Mouse (Mus musculus) MEL (cell line): ENCODE measurements around the gene Hspa5. TPM values are rescaled to one million over a fixed set of nuclear protein-coding genes. Genes with fewer than 3 reads are reported as not detected.
A peak's percentile ranks its signal among the peaks of the same experiment; 100 is the strongest.
"Not testable (repeated sequence)": the region's sequence is repeated elsewhere in the genome, so short reads cannot be mapped to it uniquely, and the experiment has no call there.

Experiments used
- DNase-seq: peaks from one replicate; pipeline ENCODE4 v3.0.0; 2011; ENCODE audit warnings: low read depth, low spot score
- H3K27ac ChIP-seq: 2 replicates; pipeline ENCODE4 v1.5.1; 2012; ENCODE audit warnings: low read depth, mild to moderate bottlenecking, control low read depth, low read length, moderate library complexity; ENCODE audit not compliant: control insufficient read depth
- H3K27me3 ChIP-seq, 2 experiments: fragments of 150-350 bp in 1 of 2; sonication (generic) in 1 of 2; 2 replicates each; pipeline ENCODE4 v1.6.1; 2012; ENCODE audit warnings: low read length in 2 of 2, mild to moderate bottlenecking in 2 of 2, improper control_type of control experiment in 1 of 2, moderate library complexity in 1 of 2; ENCODE audit not compliant: insufficient read depth in 2 of 2, control insufficient read depth in 1 of 2
- H3K36me3 ChIP-seq, 2 experiments: 2 replicates each; pipeline ENCODE4 v1.6.1; 2012 to 2014; ENCODE audit warnings: low read length in 2 of 2, improper control_type of control experiment in 1 of 2, inconsistent platforms in 1 of 2, mild to moderate bottlenecking in 1 of 2; ENCODE audit not compliant: insufficient read depth in 2 of 2, control insufficient read depth in 1 of 2
- H3K4me1 ChIP-seq, 2 experiments: fragments of 150-350 bp in 1 of 2; sonication (generic) in 1 of 2; 2 replicates each; pipeline ENCODE4 v1.6.1; 2012; ENCODE audit warnings: low read length in 2 of 2, improper control_type of control experiment in 1 of 2, mild to moderate bottlenecking in 1 of 2; ENCODE audit not compliant: insufficient read depth in 2 of 2, control insufficient read depth in 1 of 2
- H3K4me3 ChIP-seq, 2 experiments: fragments of 150-350 bp in 1 of 2; sonication (generic) in 1 of 2; 2 replicates each; pipeline ENCODE4 v1.5.1; 2012; ENCODE audit warnings: low read depth in 2 of 2, low read length in 2 of 2, mild to moderate bottlenecking in 2 of 2, moderate library complexity in 2 of 2, control low read depth in 1 of 2, improper control_type of control experiment in 1 of 2; ENCODE audit not compliant: control insufficient read depth in 1 of 2, insufficient read depth in 1 of 2
- H3K79me2 ChIP-seq: 2 replicates; pipeline ENCODE4 v1.6.1; 2012; ENCODE audit warnings: mild to moderate bottlenecking, low read length, moderate library complexity; ENCODE audit not compliant: control insufficient read depth, poor library complexity, insufficient read depth
- H3K9ac ChIP-seq: 2 replicates; pipeline ENCODE4 v1.6.1; 2012; ENCODE audit warnings: low read depth, mild to moderate bottlenecking, control low read depth, low read length, moderate library complexity; ENCODE audit not compliant: control insufficient read depth, poor library complexity, severe bottlenecking
- H3K9me3 ChIP-seq: fragments of 150-350 bp; sonication (generic); replicated peaks from 2 replicates; pipeline ENCODE4 v1.6.1; 2012; ENCODE audit warnings: mild to moderate bottlenecking, low read length, improper control_type of control experiment, moderate library complexity; ENCODE audit not compliant: insufficient read depth
- BHLHE40 ChIP-seq: IDR thresholded peaks from 2 replicates; pipeline ENCODE4 v1.6.1; 2012; ENCODE audit warnings: low read depth, mild to moderate bottlenecking, inconsistent platforms, low read length, improper control_type of control experiment, borderline replicate concordance
- CTCF ChIP-seq, 3 experiments: IDR thresholded peaks in 2 of 3; conservative IDR thresholded peaks in 1 of 3; 2 replicates each; pipeline ENCODE4 v1.5.1; 2011 to 2012; ENCODE audit warnings: low read length in 3 of 3, low read depth in 2 of 3, mild to moderate bottlenecking in 2 of 3, improper control_type of control experiment in 1 of 3, inconsistent platforms in 1 of 3, mixed read lengths in 1 of 3, moderate library complexity in 1 of 3; ENCODE audit not compliant: control insufficient read depth in 1 of 3, insufficient read depth in 1 of 3, poor library complexity in 1 of 3, severe bottlenecking in 1 of 3
- EP300 ChIP-seq, 2 experiments: IDR thresholded peaks; 2 replicates each; pipeline ENCODE4 v1.6.1; 2011; ENCODE audit warnings: improper control_type of control experiment in 2 of 2, low read length in 2 of 2, low read depth in 1 of 2, mild to moderate bottlenecking in 1 of 2
- GABPA ChIP-seq: IDR thresholded peaks from 2 replicates; pipeline ENCODE4 v1.6.1; 2012; ENCODE audit warnings: low read depth, mild to moderate bottlenecking, inconsistent platforms, low read length, improper control_type of control experiment, moderate library complexity
- MAZ ChIP-seq: IDR thresholded peaks from 2 replicates; pipeline ENCODE4 v1.6.1; 2012; ENCODE audit warnings: low read depth, mild to moderate bottlenecking, inconsistent platforms, low read length, improper control_type of control experiment
- MXI1 ChIP-seq: IDR thresholded peaks from 2 replicates; pipeline ENCODE4 v1.6.1; 2011; ENCODE audit warnings: mild to moderate bottlenecking, low read depth, low read length, improper control_type of control experiment
- MYB ChIP-seq: IDR thresholded peaks from 2 replicates; pipeline ENCODE4 v1.6.1; 2011; ENCODE audit warnings: mild to moderate bottlenecking, low read depth, low read length, improper control_type of control experiment
- MYC ChIP-seq: IDR thresholded peaks from 2 replicates; pipeline ENCODE4 v1.6.1; 2011; ENCODE audit warnings: low read depth, mild to moderate bottlenecking, low read length, improper control_type of control experiment, moderate library complexity
- NELFE ChIP-seq: IDR thresholded peaks from 2 replicates; pipeline ENCODE4 v1.6.1; 2011; ENCODE audit warnings: low read depth, low read length, improper control_type of control experiment
- POLR2A ChIP-seq, 2 experiments: IDR thresholded peaks; 2 replicates each; pipeline ENCODE4 v1.6.1; 2011 to 2012; ENCODE audit warnings: low read length in 2 of 2, mild to moderate bottlenecking in 2 of 2, control low read depth in 1 of 2, improper control_type of control experiment in 1 of 2, low read depth in 1 of 2, moderate library complexity in 1 of 2; ENCODE audit not compliant: control insufficient read depth in 1 of 2, insufficient read depth in 1 of 2, poor library complexity in 1 of 2
- POLR2AphosphoS2 ChIP-seq: IDR thresholded peaks from 2 replicates; pipeline ENCODE4 v1.6.1; 2011; ENCODE audit warnings: low read length, improper control_type of control experiment
- RAD21 ChIP-seq: IDR thresholded peaks from 2 replicates; pipeline ENCODE4 v1.6.1; 2011; ENCODE audit warnings: mild to moderate bottlenecking, low read depth, low read length, improper control_type of control experiment
- SIN3A ChIP-seq: IDR thresholded peaks from 2 replicates; pipeline ENCODE4 v1.6.1; 2012; ENCODE audit warnings: low read length, improper control_type of control experiment, inconsistent platforms
- SMC3 ChIP-seq: IDR thresholded peaks from 2 replicates; pipeline ENCODE4 v1.6.1; 2011; ENCODE audit warnings: low read depth, low read length, improper control_type of control experiment
- TBP ChIP-seq: IDR thresholded peaks from 2 replicates; pipeline ENCODE4 v1.8.0; 2011; ENCODE audit warnings: low read depth, low read length, improper control_type of control experiment
- USF1 ChIP-seq: IDR thresholded peaks from 2 replicates; pipeline ENCODE4 v1.6.1; 2014; ENCODE audit warnings: low read depth, mild to moderate bottlenecking, inconsistent platforms, low read length, improper control_type of control experiment, moderate library complexity
- USF2 ChIP-seq, 2 experiments: IDR thresholded peaks; 2 replicates each; pipeline ENCODE4 v1.6.1; 2011 to 2012; ENCODE audit warnings: improper control_type of control experiment in 2 of 2, low read length in 2 of 2, borderline replicate concordance in 1 of 2, inconsistent platforms in 1 of 2, low read depth in 1 of 2, mild to moderate bottlenecking in 1 of 2; ENCODE audit not compliant: insufficient read depth in 1 of 2
- ZKSCAN1 ChIP-seq: IDR thresholded peaks from 2 replicates; pipeline ENCODE4 v1.6.1; 2012; ENCODE audit warnings: low read depth, mild to moderate bottlenecking, inconsistent platforms, low read length, improper control_type of control experiment, moderate library complexity
- ZNF384 ChIP-seq: IDR thresholded peaks from 2 replicates; pipeline ENCODE4 v1.6.1; 2012; ENCODE audit warnings: low read depth, mild to moderate bottlenecking, inconsistent platforms, low read length, improper control_type of control experiment
- polyA plus RNA-seq, 2 experiments: library from polyadenylated mRNA; stranded (reverse) in 1 of 2; unstranded in 1 of 2; fragments of >175 nt in 1 of 2; fragments of >200 nt in 1 of 2; gene quantifications; 2 replicates each; pipeline versions ENCODE4 v1.2.1 to v1.2.4; 2012; ENCODE audit warnings: low replicate concordance in 2 of 2, low read depth in 1 of 2; ENCODE audit not compliant: insufficient read length in 2 of 2, insufficient read depth in 1 of 2, missing spikeins in 1 of 2
- total RNA-seq: library from RNA; depleted of rRNA; stranded (reverse); fragments of 300-350 nt; gene quantifications from 2 replicates; pipeline ENCODE4 v1.2.3, GENCODE M21; 2012

Hspa5 gene
- total and polyA plus RNA-seq, 3 experiments: 147 to 1,250 (median 649) TPM

DNA sequence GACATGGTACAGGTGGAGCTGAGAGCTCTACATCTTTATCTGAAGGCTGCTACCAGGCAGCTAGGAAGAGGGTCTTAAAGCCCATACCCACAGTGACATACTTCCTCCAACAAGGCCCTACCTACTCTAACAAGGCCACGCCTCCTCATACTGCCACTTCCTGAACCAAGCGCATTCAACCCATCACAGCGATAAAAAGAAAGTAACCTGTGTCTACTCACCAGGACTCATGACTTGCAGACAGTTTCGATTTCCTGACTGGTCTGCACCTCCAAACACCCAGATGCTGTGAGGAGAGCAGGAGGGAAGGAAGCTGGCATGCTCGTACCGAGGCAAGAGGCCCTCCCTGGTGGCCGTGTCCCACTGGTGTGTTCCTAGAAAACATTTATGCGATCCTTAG lies 18.5 kb downstream of the Hspa5 start:
- no peaks in the 10 kb centered on the region for H3K9me3 ChIP-seq
- H3K36me3 ChIP-seq: peaks cover 4 to 5% of the 10 kb centered on the region in 2 experiments
- no peak for DNase-seq
- no peak overlapping the region for H3K4me3 ChIP-seq
- TF ChIP-seq MXI1 (no peak), RAD21 (no peak), MAZ (no peak), USF1 (no peak), EP300 (IDR thresholded peaks at IDR 0.05; ENCODE audit: low read depth in 1 of 2, low read length in 2 of 2) (no peak), GABPA (no peak), POLR2A (IDR thresholded peaks at IDR 0.05; ENCODE audit: control insufficient read depth in 1 of 2, insufficient read depth in 1 of 2, low read depth in 1 of 2, low read length in 2 of 2, poor library complexity in 1 of 2) (no peak), MYC (no peak), TBP (no peak), BHLHE40 (no peak), CTCF (IDR thresholded peaks at IDR 0.05 in 2 of 3, conservative IDR thresholded peaks at IDR 0.05 in 1 of 3; ENCODE audit: control insufficient read depth in 1 of 3, insufficient read depth in 1 of 3, low read depth in 2 of 3, low read length in 3 of 3, poor library complexity in 1 of 3, severe bottlenecking in 1 of 3) (no peak)
- no peaks in the 10 kb centered on the region for H3K79me2 ChIP-seq
- peaks cover 0 to 3% of the 10 kb centered on the region in 2 experiments; a peak in 1 of 4 replicates for H3K4me1 ChIP-seq
- H3K27ac ChIP-seq: no peak overlapping the region
- H3K9ac ChIP-seq: no peak overlapping the region
- H3K27me3 ChIP-seq: no peaks in the 10 kb centered on the region

- Histone ChIP-seq H3K4me1 (peaks cover 0 to 13% of the 10 kb centered on the region in 2 experiments; a peak in 1 of 4 replicates), H3K36me3 (peaks cover 4 to 12% of the 10 kb centered on the region in 2 experiments)
- H3K9ac ChIP-seq, H3K4me3 ChIP-seq, DNase-seq, H3K79me2 ChIP-seq, H3K9me3 ChIP-seq, H3K27me3 ChIP-seq, H3K27ac ChIP-seq: not testable (repeated sequence)
- peak; percentile 68 for TF ChIP-seq ZNF384
Observed at GRCm38 (mm10) chr2:34792543-34792942, 20.8 kb downstream of the Hspa5 start.

- no peak overlapping the region for H3K4me3 ChIP-seq
- H3K9me3 ChIP-seq: no peaks in the 10 kb centered on the region
- H3K27ac ChIP-seq: no peak overlapping the region
- H3K27me3 ChIP-seq: no peaks in the 10 kb centered on the region
- H3K9ac ChIP-seq: no peak overlapping the region
- peaks cover 6% of the 10 kb centered on the region for H3K79me2 ChIP-seq
- H3K36me3 ChIP-seq: peaks cover 4 to 20% of the 10 kb centered on the region in 2 experiments
- peaks cover 0 to 23% of the 10 kb centered on the region in 2 experiments; a peak in 3 of 4 replicates for H3K4me1 ChIP-seq
- no peak for DNase-seq
- TF ChIP-seq BHLHE40 (no peak), TBP (no peak), NELFE (no peak), MYB (no peak), USF2 (IDR thresholded peaks at IDR 0.05; ENCODE audit: borderline replicate concordance in 1 of 2, insufficient read depth in 1 of 2, low read depth in 1 of 2, low read length in 2 of 2) (no peak), SIN3A (no peak), SMC3 (no peak), ZKSCAN1 (no peak), POLR2AphosphoS2 (no peak)
Observed at GRCm38 (mm10) chr2:34794511-34794910, 22.7 kb downstream of the Hspa5 start.
